Mouse (Mus musculus) left cerebral cortex, postnatal 25 days (tissue): ENCODE results near the gene Hmgcl. TPM values are rescaled to one million over a fixed set of nuclear protein-coding genes. Genes with fewer than 3 reads are reported as not detected.
"Not testable (repeated sequence)": the region's sequence is repeated elsewhere in the genome, so short reads cannot be mapped to it uniquely, and the experiment has no call there.

Source experiments
- DNase-seq, 2 experiments: peaks; one replicate each; pipeline ENCODE4 v3.0.0; 2022; ENCODE audit warnings: low spot score in 2 of 2, mixed read lengths in 1 of 2
- intact Hi-C: fragments of 180-260 bp; cut with DNase I; formaldehyde crosslinking; loops from one replicate; pipeline ENCODE4 v1.15.1; 2025
- total RNA-seq, 2 experiments: library from RNA; stranded (reverse); gene quantifications; 2 replicates each; pipeline ENCODE4 v1.2.3; 2021

Hmgcl gene
- total RNA-seq, 2 experiments from 2014 or later, result 29.5 TPM

DNA sequence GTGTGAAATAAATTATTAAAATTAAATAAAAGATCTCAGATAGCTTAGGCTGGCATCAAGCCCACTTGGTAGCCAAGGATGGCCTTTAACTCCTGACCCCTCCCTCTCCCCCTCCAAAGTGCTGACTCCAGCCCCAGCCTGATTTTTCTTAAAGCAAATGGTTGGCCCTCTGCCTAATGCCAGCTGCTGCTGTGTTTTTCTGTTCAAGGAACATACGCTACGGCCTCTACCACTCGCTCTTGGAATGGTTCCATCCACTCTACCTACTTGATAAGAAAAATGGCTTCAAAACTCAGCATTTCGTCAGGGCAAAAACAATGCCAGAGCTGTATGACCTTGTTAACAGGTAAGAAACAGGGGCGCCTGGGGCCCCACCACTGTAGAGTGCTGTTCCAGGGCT, 20.9 kb upstream of the Hmgcl start:
- no peak for DNase-seq
- intact Hi-C loops, result no loop called here

DNA sequence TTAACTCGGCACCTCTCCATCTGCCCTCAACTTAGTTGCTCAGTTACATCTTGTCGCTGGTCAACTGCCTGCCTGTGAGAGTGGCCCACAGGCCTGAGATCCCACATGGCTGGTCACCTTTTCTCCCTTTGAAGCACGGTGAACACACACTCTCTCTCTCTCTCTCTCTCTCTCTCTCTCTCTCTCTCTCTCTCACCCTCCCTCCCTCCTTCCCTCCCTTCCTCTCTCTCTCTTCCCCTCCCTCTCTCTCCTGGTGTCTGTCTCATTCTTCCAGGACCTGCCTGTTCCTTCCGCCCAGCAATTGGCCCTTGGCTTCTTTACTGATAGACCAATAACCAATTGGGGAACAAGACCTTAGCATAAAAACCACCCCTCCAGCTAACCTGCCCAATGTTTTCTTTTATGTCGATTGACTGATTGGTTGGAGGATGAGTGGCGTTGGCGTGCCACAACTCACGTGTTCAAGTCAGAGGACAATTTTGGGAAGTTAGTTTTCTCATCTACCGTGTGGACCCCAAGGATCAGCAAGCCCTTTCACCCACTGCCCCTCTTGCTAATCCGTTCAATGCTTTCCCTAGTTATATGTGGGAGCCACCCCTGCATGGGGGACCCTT, 19.9 kb upstream of the Hmgcl start:
- no peak for DNase-seq
- intact Hi-C loops, result no loop called here

DNA sequence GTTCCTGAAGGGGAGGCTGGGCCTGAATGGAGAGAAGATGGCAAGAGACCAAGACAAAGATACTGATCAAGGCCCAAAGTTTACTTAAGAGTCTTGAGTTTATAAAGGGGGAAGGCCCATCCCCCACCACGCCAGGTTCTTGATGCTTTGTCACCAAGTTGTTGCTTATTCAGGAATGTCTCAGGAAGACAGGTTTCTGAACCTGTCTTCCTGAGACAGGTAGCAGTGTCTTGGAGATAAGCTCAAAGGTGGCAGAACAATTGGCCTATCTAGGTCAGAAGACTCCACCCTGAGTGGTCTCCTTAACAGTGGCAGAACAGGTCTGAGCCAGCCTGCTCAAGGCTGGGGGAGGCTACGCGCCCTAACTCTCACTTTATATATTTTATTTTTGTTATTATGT, 19.4 kb upstream of the Hmgcl start:
- no peak for DNase-seq
- intact Hi-C loops, result no loop called here

DNA sequence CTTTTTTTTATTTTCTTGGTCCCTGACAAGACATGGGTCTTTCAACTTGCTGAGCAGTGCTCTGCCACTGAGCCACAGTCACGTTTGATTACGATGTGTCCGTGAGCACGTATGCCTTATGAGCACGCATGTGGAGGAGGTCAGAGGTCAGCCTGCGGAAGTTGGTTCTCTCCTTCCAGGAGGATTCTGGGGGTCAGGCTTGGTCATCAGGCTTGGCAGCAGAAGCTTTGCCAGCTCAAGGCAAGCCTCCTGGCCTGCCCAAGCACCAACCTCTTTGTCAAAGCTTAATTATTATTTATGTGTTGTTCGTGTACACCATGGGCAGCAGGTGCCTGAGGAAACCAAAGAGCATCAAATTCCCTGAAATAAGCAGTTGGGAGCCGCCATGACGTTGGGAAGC, 17.9 kb upstream of the Hmgcl start:
- intact Hi-C loops, result no loop called here
- no peak for DNase-seq

DNA sequence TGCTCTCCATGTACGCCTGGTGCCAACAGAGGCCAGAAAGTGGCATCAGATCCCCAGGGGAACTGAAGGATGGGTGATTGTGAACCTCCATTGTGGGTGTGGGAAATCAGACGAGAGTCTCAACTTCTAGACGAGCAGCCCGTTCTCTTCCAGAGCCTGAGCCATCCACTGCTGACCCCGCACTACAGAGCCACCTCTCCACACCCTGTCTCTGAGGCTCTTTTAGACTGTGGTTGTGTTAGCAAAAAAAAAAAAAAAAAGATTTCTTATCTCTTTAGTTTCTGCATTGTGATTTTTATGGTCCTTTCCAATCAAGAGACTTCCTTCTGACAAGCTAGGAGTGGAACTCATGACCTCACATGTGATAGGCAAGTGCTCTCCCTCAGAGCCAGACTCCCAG, 16.8 kb upstream of the Hmgcl start:
- intact Hi-C loops, result no loop called here
- DNase-seq, result no peak

DNA sequence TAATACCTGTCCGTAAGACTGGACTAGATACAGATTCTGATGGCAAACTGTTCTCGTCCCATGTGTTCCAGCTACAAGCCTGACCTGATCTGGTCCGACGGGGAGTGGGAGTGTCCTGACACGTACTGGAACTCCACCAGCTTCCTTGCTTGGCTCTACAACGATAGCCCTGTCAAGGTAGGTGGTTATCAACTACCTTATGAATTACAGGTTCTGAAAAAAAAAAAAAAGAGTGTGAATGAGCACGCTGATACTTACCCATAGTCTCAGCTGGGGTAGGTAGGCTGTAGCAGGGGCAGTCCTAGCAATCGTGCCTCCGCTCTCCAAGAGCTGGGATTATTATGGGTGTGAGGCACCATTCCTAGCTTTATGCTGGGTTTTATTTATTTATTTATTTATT, 16.4 kb upstream of the Hmgcl start:
- no peak for DNase-seq
- intact Hi-C loops, result loop anchor here (5.0 kb wide), 1 partner anchor 38 kb away; no protein-coding TSS in a partner anchor

DNA sequence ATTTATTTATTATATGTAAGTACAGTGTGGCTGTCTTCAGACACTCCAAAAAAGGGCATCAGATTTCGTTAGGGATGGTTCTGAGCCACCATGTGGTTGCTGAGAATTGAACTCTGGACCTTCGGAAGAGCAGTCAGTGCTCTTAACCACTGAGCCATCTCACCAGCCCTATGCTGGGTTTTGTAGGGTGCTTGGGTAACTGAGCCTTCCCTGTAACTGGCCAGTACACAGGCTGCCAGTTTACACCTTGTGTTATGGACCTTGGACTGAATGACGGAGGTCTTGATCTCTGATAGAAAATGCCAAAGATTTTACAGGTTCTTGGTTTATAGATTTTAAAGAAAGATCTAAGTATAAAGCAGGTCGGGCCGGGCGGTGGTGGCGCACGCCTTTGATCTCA, 16.0 kb upstream of the Hmgcl start:
- intact Hi-C loops, result loop anchor here (5.0 kb wide), 1 partner anchor 38 kb away; no protein-coding TSS in a partner anchor
- no peak for DNase-seq

DNA sequence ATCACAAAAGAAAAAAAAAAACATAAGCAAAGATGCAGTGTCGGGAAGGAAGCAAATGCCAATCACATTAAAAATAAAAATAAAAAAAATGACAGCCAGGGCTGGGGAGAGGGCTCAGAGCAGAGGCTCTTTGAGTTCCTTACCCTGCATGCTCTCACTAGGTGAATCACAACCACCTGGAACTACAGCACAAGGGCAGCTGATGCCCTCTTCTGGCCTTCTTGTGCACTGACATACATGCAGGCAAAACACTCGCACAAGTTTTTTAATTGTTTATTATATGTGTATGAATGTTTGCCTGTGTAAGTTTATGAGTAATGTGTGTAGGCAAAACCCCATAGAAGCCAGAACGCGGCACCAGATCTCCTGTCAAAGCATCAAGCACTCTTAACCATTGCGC, 14.4 kb upstream of the Hmgcl start:
- DNase-seq, result no peak
- intact Hi-C loops, result loop anchor here (5.0 kb wide), 1 partner anchor 40 kb away; no protein-coding TSS in a partner anchor

DNA sequence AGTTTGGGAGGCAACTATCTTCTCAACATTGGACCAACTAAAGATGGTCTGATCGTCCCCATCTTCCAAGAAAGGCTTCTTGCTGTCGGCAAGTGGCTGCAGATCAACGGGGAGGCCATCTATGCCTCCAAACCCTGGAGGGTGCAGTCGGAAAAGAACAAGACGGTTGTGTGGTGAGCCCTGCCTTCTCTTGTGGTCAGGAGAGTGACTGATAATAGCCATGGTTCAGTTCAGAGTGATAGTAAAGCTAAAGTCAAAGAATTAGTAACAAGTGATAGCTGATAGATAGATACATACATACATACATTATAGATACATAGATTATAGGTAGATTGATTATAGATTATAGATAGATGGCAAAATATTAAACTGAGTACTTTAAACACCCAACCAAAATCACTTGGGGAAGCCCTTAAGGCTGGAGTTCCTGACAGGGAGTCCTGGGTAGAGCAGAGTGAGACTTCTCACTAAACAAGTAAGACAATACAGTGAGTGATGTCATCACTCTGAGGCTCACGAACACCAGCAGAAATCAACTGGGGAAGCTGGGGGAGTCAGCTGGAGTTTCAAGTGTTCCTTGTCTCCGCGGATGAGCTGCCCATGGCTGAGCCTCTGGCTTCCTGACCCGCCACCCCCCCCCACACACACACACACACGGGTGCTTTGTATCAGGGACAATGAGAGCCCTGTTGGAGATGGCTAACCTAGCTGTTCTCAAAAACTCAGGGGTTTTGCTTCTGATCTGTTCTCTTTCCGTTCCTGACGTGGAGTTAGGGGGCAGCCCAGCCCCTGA, 11.3 kb upstream of the Hmgcl start:
- DNase-seq, result no peak
- intact Hi-C loops, result loop anchor here (5.0 kb wide), 1 partner anchor 43 kb away; no protein-coding TSS in a partner anchor

DNA sequence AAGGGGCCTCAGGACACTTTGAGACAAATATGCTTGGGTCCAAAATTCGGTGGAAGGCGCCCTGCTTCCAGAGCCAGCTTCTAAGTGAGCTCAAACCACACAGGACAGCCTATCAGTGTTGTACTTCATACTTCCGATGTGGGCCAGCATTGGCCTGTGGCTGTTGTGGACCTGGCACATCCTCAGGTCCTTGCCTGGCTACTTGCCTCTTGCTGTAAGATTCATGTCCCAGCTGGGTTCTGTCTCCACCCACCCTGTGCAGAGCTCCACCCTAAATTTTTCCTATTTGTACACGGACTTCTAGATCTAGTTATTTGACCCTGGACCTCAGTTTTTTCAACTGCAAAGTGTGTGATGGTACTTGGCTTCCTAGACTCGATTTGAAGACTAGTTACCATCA, 10.7 kb upstream of the Hmgcl start:
- no peak for DNase-seq
- intact Hi-C loops, result no loop called here

DNA sequence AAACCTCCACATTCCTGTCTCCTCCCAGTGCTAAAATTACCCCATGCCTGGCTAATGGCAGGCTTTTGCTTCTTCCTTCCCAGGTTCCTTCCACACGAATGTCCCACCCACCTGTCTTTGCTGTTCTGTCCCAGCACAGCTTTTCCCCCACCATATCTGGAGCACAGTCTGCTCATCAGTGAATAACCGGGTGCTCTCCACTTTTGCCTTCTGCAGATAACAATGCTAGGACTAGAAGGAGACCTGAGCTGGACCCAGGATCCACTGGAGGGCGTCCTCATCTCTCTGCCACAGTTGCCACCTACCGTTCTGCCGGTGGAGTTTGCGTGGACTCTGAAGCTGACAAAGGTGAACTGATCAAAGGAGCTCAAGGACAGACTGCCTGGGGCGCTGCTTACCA, 7.4 kb upstream of the Hmgcl start:
- DNase-seq, result no peak
- intact Hi-C loops, result no loop called here

DNA sequence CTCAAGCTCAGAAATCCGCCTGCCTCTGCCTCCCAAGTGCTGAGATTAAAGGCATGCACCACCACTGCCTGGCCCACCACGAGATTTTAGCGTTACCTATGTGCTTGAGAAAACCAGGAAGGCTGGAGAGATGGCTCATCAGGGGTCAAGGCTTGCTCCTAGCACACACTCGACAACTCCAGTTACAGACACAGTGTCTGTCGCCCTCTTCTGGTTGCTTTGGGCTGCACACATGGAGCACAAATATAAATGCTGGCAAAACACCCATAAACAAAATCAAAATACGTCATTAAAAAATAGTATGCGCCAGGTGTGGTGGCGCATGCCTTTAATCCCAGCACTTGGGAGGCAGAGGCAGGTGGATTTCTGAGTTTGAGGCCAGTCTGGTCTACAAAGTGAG, 5.2 kb upstream of the Hmgcl start:
- DNase-seq, intact Hi-C loops: not testable (repeated sequence)

DNA sequence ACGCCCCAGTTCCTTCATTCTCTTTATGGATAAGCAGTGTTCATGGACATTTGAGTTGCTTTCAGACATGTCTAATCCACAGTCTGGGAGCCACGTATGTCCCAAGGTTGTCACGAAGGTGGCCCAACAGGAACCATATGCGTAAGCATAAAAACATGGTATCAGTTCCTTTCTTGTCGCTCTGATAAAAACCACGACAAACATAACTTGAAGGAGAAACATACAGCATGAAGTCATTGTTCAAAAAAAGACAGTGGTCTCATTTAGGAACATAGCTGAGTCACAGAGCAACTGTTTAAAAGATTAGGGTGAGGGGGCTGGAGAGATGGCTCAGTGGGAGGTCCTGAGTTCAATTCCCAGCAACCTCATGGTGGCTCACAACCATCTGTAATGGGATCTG, 4.1 kb upstream of the Hmgcl start:
- intact Hi-C loops, result no loop called here
- no peak for DNase-seq

DNA sequence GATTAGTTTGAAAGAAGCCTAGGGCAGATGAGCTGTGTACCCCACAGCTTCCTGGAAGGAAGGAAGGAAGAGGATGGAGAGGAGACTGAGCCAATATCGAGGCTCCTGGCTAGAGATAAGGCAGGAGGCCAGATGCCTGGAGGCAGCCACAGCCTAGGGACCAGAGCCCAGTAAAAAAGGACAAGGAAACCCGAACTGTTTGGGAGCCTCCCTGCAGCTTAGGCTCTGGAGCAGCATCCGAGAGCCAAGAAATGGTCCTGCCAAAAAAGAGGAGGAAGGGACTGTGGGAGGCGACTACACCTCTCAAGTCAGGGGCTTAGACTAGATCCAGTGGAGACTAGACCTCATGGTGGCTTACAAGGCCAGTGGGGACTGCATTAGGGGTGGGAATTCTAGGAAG, 2.9 kb upstream of the Hmgcl start:
- DNase-seq, result no peak
- intact Hi-C loops, result no loop called here

DNA sequence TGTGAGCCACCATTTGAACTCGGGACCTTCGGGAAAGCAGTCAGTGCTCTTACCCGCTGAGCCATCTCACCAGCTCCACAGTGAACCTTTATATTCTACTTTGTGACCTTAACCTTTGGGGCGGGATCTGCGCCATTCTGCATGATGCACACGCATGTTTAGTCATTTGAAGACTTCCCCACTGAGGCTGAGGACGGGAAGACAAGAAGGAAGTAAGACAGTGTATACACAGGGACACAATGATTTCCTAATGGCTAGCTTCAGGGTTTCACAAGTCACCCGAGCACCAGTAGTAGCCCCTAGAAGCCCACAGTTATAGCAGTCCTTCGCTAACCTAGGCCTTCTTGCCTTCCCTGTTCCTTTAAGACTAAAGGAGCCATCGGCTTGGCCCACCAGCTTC, 542 bp upstream of the Hmgcl start:
- no peak for DNase-seq
- intact Hi-C loops, result no loop called here

DNA sequence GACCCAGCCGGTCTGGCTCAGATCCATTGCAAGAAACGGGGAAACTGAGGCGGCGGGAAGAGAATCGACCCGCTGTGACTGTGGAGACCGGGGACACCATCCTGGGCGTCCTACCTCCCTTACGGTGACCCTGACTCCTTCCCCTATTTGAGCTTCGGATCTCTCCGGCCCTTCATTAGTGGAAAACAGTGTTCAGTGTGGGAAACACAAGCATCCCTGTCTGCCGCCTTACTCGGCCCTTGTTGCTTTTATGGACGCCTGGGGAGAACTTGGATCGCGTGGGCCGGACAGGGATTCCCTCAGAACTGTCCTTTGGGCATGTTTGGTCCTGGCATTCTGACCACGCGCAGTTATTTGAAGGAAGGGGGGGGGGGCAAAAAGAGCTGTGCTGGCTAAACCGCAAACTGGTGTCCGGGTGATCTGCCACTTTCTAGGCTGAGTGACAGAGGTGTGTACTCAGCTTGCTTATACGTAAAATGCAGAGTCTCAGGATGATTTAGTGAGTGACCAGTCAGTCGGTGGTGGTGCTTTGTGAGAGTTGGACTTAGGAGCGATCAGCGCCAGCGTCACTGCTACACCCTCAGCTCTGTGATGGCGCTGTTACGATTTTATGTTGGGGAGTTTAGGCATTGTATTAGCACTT, 532 bp downstream of the Hmgcl start:
- intact Hi-C loops, result no loop called here
- peak in 1 of 2 experiments; percentile 47 for DNase-seq

DNA sequence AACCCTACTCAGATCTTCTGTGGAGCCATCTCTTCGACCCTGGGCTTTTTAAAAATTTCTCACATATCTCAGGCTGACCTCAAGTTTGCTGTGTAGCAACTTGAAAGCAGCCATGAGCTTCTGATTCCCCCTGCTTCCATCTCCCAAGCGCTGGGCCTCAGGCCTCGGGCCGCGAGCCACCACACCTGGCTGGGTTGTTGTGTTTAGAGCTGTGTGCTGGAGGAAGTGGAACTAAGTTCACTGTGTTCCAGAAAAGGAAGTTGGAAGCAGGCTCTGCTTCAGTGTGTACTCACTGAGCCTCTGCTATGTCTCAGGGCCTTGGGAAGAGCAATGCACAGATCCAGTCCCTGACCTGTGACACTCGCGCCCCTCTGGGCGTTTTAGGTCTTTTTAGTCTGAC, 1.9 kb downstream of the Hmgcl start:
- intact Hi-C loops, result no loop called here

DNA sequence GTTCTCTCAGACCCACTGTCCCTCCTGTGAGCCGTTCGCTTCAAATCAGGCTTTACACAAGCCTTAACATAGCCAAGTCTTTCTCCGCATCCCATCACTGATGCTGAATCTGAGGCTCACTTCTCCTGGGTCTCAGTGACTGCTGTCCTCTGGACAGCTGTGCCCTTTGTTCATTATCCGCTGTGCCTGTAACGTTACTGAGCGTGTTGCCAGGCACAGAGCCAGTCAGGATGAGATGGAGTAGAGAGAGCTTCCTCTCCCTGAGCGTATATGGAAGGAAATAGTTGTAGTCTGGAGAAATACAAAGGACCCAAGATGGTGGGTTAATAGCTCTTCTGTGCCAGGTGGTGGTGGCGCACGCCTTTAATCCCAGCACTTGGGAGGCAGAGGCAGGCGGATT, 3.2 kb downstream of the Hmgcl start:
- intact Hi-C loops, result no loop called here
- DNase-seq, result no peak

More for the DNA sequence above, 1.9 kb downstream of the Hmgcl start:
- no peak for DNase-seq

DNA sequence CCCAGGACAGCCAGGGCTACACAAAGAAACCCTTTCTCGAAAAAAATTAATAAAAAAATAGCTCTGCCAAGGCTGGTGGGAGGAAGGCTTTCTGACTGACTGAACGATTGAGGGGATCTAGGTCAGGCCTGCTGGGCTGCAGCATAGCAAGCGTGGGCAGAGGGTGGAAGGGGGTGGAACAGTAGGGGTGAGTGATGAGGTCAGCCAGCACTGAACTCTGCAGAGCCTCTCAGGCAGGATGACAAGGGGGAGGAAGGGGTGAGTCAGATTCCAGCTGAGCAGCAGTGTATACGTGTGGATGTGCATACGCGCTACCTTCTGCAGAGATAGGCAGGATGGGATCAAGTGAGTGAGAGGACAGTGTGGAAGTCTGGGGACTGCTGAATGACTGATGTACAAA, 3.7 kb downstream of the Hmgcl start:
- intact Hi-C loops, result no loop called here
- no peak for DNase-seq

DNA sequence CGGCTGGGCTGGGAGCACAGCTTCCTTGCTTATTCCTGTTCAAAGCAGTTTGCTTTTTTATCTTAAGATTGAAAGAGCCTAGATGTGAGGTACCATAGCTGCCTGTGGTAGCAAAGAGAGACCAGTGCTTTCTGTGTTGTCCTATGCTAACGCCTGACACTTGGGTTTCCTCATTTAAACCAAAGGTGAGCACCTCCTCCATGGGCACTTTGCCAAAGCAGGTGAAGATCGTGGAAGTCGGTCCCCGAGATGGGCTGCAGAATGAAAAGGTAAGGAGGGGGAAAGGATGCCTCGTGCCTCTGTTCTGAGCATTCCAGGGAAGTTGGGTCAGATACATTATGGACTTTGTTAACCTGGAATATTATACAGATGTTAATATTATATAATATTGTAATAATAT, 4.1 kb downstream of the Hmgcl start:
- DNase-seq, result no peak
- intact Hi-C loops, result no loop called here

DNA sequence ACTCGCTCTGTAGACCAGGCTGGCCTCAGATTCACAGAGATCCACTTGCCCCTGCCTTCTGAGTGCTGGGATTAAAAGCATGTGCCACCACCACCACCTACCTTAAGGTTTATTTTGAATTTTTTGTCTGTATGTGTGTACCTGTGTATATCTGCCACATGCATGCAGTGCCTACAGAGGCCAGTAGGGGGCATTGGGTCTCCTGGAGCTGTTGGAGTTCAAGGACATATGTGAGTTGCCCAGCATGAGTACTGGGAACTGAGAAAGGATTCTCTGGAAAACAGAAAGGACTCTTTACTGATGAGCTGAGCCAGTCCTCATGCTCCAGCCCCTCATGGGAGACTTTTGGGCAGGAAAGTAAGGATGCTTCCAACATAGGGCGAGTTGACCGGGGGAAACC, 5.3 kb downstream of the Hmgcl start:
- DNase-seq, result no peak
- intact Hi-C loops, result no loop called here
